Mouse (Mus musculus) fat pad, adult 2 months (tissue): ENCODE data around the gene Iqce.

ENCODE experiments used
- DNase-seq: peaks from one replicate; pipeline ENCODE4 v3.0.0-alpha.2; 2011; ENCODE audit warnings: low read depth, low spot score; ENCODE audit errors: extremely low read depth

Gene Iqce

GRCm38 (mm10) chr5:140702103-140702513 is at the start of gene Iqce:
Gene Iqce (minus strand): TSS chr5:140702378.
- no peak for DNase-seq

- DNase-seq, result no peak
These were observed 48.7 kb upstream of the Iqce start for GRCm38 (mm10) chr5:140750925-140751324.

GRCm38 (mm10) chr5:140749062-140749875 is 47.1 kb upstream of the Iqce start:
- no peak for DNase-seq

GRCm38 (mm10) chr5:140748425-140748824 is 46.2 kb upstream of the Iqce start:
- DNase-seq, result no peak

- DNase-seq, result peak; percentile 63
These were observed 41.5 kb upstream of the Iqce start for GRCm38 (mm10) chr5:140743706-140744131.

- no peak for DNase-seq
These were observed 39.7 kb upstream of the Iqce start for GRCm38 (mm10) chr5:140741877-140742276.

- no peak for DNase-seq
These were observed 38.9 kb upstream of the Iqce start for GRCm38 (mm10) chr5:140741040-140741439.

- DNase-seq, result no peak
These were observed 37.6 kb upstream of the Iqce start for GRCm38 (mm10) chr5:140739813-140740212.

- DNase-seq, result no peak
These were observed 34.0 kb upstream of the Iqce start for GRCm38 (mm10) chr5:140736166-140736565.

GRCm38 (mm10) chr5:140735297-140735696 is 33.1 kb upstream of the Iqce start:
- no peak for DNase-seq

- DNase-seq, result no peak
These were observed 31.2 kb upstream of the Iqce start for GRCm38 (mm10) chr5:140733336-140733735.

GRCm38 (mm10) chr5:140732195-140732594 is 30.0 kb upstream of the Iqce start:
- no peak for DNase-seq

GRCm38 (mm10) chr5:140731040-140731797 is 29.0 kb upstream of the Iqce start:
- no peak for DNase-seq

- no peak for DNase-seq
These were observed 25.0 kb upstream of the Iqce start for GRCm38 (mm10) chr5:140726946-140727740.

- no peak for DNase-seq
These were observed 24.1 kb upstream of the Iqce start for GRCm38 (mm10) chr5:140726062-140726839.

GRCm38 (mm10) chr5:140723822-140724221 is 21.6 kb upstream of the Iqce start, which contains the start of gene Amz1:
Gene Amz1 (plus strand): TSS chr5:140724127.
- no peak for DNase-seq

GRCm38 (mm10) chr5:140722121-140722520 is 19.9 kb upstream of the Iqce start:
- DNase-seq, result no peak

- no peak for DNase-seq
These were observed 18.6 kb upstream of the Iqce start for GRCm38 (mm10) chr5:140720773-140721172.

- peak; percentile 68 for DNase-seq
These were observed 8.9 kb upstream of the Iqce start for GRCm38 (mm10) chr5:140711040-140711439.

GRCm38 (mm10) chr5:140710315-140710714 is 8.1 kb upstream of the Iqce start:
- DNase-seq, result peak; percentile 57
